Mouse (Mus musculus) forebrain, embryonic 14.5 days (tissue): ENCODE results near the gene Ddx24. TPM values are rescaled to one million over a fixed set of nuclear protein-coding genes. Genes with fewer than 3 reads are reported as not detected.

Experiments
- ATAC-seq: fragments of 200-750 bp; cut with Nextera tagmentation; 2 replicates; pipeline ENCODE4 v1.8.0; 2017; ENCODE audit warnings: mild to moderate bottlenecking, moderate library complexity
- DNase-seq: peaks from one replicate; pipeline ENCODE4 v3.0.0-alpha.2; 2015; ENCODE audit warnings: low spot score
- H3K27ac ChIP-seq: fragments of 300-500 bp; sonication (generic); 2 replicates; pipeline ENCODE4 v1.5.1; 2014; ENCODE audit warnings: low read depth, mild to moderate bottlenecking, control low read depth, low read length, moderate library complexity
- H3K27me3 ChIP-seq: fragments of 300-500 bp; sonication (generic); replicated peaks from 2 replicates; pipeline ENCODE4 v1.6.1; 2014; ENCODE audit warnings: low read length, control low read depth, mixed read lengths; ENCODE audit not compliant: control insufficient read depth, insufficient read depth
- H3K36me3 ChIP-seq: fragments of 300-500 bp; sonication (generic); 2 replicates; pipeline ENCODE4 v1.6.1; 2014; ENCODE audit warnings: low read length, control low read depth; ENCODE audit not compliant: control insufficient read depth, insufficient read depth
- H3K4me1 ChIP-seq: fragments of 300-500 bp; sonication (generic); 2 replicates; pipeline ENCODE4 v1.6.1; 2014; ENCODE audit warnings: antibody characterized with exemption, low read length, control low read depth; ENCODE audit not compliant: control insufficient read depth, insufficient read depth
- H3K4me2 ChIP-seq: fragments of 300-500 bp; sonication (generic); 2 replicates; pipeline ENCODE4 v1.6.1; 2014; ENCODE audit warnings: mild to moderate bottlenecking, control low read depth, low read length
- H3K4me3 ChIP-seq: fragments of 300-500 bp; sonication (generic); 2 replicates; pipeline ENCODE4 v1.5.1; 2014; ENCODE audit warnings: low read depth, low read length, control low read depth
- H3K9ac ChIP-seq: fragments of 300-500 bp; sonication (generic); 2 replicates; pipeline ENCODE4 v1.6.1; 2014; ENCODE audit warnings: mild to moderate bottlenecking, low read length, control low read depth, moderate library complexity
- H3K9me3 ChIP-seq: fragments of 300-500 bp; sonication (generic); replicated peaks from 2 replicates; pipeline ENCODE4 v1.6.1; 2016; ENCODE audit warnings: low read length, control low read depth, mixed read lengths; ENCODE audit not compliant: control insufficient read depth
- WGBS: fragments of 180-500 bp; shearing (Covaris S2); extraction: QIAGEN DNeasy Blood & Tissue Kit; methylation state at CpG from one replicate; pipeline ENCODE4 v1.1.7; 2014; 5-methylcytosine and 5-hydroxymethylcytosine counted together
- polyA plus RNA-seq: library from polyadenylated mRNA; unstranded; fragments of >200 nt; fragmentation: Nextera tagmentation; extraction: Ambion mirVana; gene quantifications from 2 replicates; pipeline ENCODE4 v1.2.1, GENCODE M21; 2014

The Ddx24 gene
- polyA plus RNA-seq, 1 experiment from 2014 or later, result 110 TPM

GRCm38 (mm10) chr12:103395486-103396275, 29.9 kb downstream of the Ddx24 start:
- H3K4me3 ChIP-seq, result no peak overlapping the region
- DNase-seq (no peak), ATAC-seq (no peak)
- no peak overlapping the region for H3K4me2 ChIP-seq
- H3K27me3 ChIP-seq, result no peaks in the 10 kb centered on the region
- no peaks in the 10 kb centered on the region for H3K4me1 ChIP-seq
- no peak overlapping the region for H3K27ac ChIP-seq
- 80% methylated on average over 12 of the region's 12 CpGs for WGBS
- no peaks in the 10 kb centered on the region for H3K36me3 ChIP-seq
- H3K9me3 ChIP-seq, result no peaks in the 10 kb centered on the region
- no peak overlapping the region for H3K9ac ChIP-seq

GRCm38 (mm10) chr12:103393528-103393927, 32.1 kb downstream of the Ddx24 start:
- no peak overlapping the region for H3K9ac ChIP-seq
- peaks cover 7% of the 10 kb centered on the region for H3K4me1 ChIP-seq
- no peak overlapping the region for H3K27ac ChIP-seq
- ATAC-seq (no peak), DNase-seq (no peak)
- H3K36me3 ChIP-seq, result no peaks in the 10 kb centered on the region
- no peak overlapping the region for H3K4me3 ChIP-seq
- H3K4me2 ChIP-seq, result no peak overlapping the region
- no peaks in the 10 kb centered on the region for H3K27me3 ChIP-seq
- no peaks in the 10 kb centered on the region for H3K9me3 ChIP-seq
- WGBS, result 81% methylated on average over 6 of the region's 6 CpGs

- H3K4me3 ChIP-seq, result no peak overlapping the region
- WGBS, result 91% methylated on average over 7 of the region's 7 CpGs
- H3K27me3 ChIP-seq, result no peaks in the 10 kb centered on the region
- H3K27ac ChIP-seq, result no peak overlapping the region
- no peak for DNase-seq
- H3K9ac ChIP-seq, result no peak overlapping the region
- ATAC-seq, result no peak
- no peaks in the 10 kb centered on the region for H3K9me3 ChIP-seq
- H3K36me3 ChIP-seq, result no peaks in the 10 kb centered on the region
- H3K4me1 ChIP-seq, result peaks cover 7% of the 10 kb centered on the region
- H3K4me2 ChIP-seq, result no peak overlapping the region
Observed at GRCm38 (mm10) chr12:103391098-103391497, 34.5 kb downstream of the Ddx24 start.

- DNase-seq (no peak), ATAC-seq (no peak)
- Histone ChIP-seq H3K4me2 (no peak overlapping the region), H3K9me3 (no peaks in the 10 kb centered on the region), H3K36me3 (no peaks in the 10 kb centered on the region), H3K4me1 (peaks cover 7% of the 10 kb centered on the region), H3K27ac (no peak overlapping the region), H3K27me3 (no peaks in the 10 kb centered on the region), H3K4me3 (no peak overlapping the region), H3K9ac (no peak overlapping the region)
- 91% methylated on average over 4 of the region's 4 CpGs for WGBS
Observed at GRCm38 (mm10) chr12:103389982-103390381, 35.6 kb downstream of the Ddx24 start.

GRCm38 (mm10) chr12:103389348-103389727, 36.3 kb downstream of the Ddx24 start:
- Histone ChIP-seq H3K27me3 (no peaks in the 10 kb centered on the region), H3K9ac (peak overlapping the region; percentile 93), H3K4me2 (peak overlapping the region; percentile 76), H3K27ac (no peak overlapping the region), H3K4me1 (peaks cover 7% of the 10 kb centered on the region), H3K4me3 (peak overlapping the region; percentile 69), H3K9me3 (no peaks in the 10 kb centered on the region), H3K36me3 (no peaks in the 10 kb centered on the region)
- no peak for DNase-seq
- no peak for ATAC-seq
- WGBS, result 48% methylated on average over 2 of the region's 2 CpGs

- peak; percentile 99 for ATAC-seq
Observed at GRCm38 (mm10) chr12:103388505-103389347, 36.9 kb downstream of the Ddx24 start, which contains the start of gene Otub2. Otub2 (plus strand) TSS chr12:103388682.

GRCm38 (mm10) chr12:103380226-103380625, 45.4 kb downstream of the Ddx24 start:
- Histone ChIP-seq H3K4me3 (no peak overlapping the region), H3K4me2 (no peak overlapping the region), H3K4me1 (no peaks in the 10 kb centered on the region), H3K9ac (no peak overlapping the region), H3K9me3 (no peaks in the 10 kb centered on the region), H3K27me3 (no peaks in the 10 kb centered on the region), H3K27ac (no peak overlapping the region), H3K36me3 (no peaks in the 10 kb centered on the region)
- WGBS, result 84% methylated on average over 4 of the region's 4 CpGs
- ATAC-seq, result no peak
- DNase-seq, result no peak

More at GRCm38 (mm10) chr12:103388505-103389347, 36.9 kb downstream of the Ddx24 start, which contains the start of gene Otub2:
- peak within 1 kb of the TSS; percentile 69 for H3K4me3 ChIP-seq
- DNase-seq, result peak; percentile 98
- H3K27me3 ChIP-seq, result no peaks in the 10 kb centered on the region
- WGBS, result under 1% methylated on average over 56 of the region's 58 CpGs
- H3K4me2 ChIP-seq, result peak within 1 kb of the TSS; percentile 76
- H3K4me1 ChIP-seq, result peaks cover 7% of the 10 kb centered on the region
- H3K9me3 ChIP-seq, result no peaks in the 10 kb centered on the region
- peak within 1 kb of the TSS; percentile 93 for H3K9ac ChIP-seq
- H3K36me3 ChIP-seq, result no peaks in the 10 kb centered on the region
- peak within 1 kb of the TSS; percentile 72; the same call in 1 of the 2 replicates for H3K27ac ChIP-seq

GRCm38 (mm10) chr12:103376774-103377173, 48.9 kb downstream of the Ddx24 start:
- Histone ChIP-seq H3K9ac (no peak overlapping the region), H3K36me3 (no peaks in the 10 kb centered on the region), H3K4me1 (no peaks in the 10 kb centered on the region), H3K27ac (peak overlapping the region; percentile 34; the same call in 1 of the 2 replicates), H3K4me2 (no peak overlapping the region), H3K27me3 (no peaks in the 10 kb centered on the region), H3K4me3 (no peak overlapping the region), H3K9me3 (no peaks in the 10 kb centered on the region)
- DNase-seq (peak; percentile 18), ATAC-seq (peak; percentile 68)
- WGBS, result 50% methylated on average over 4 of the region's 4 CpGs
